Mouse (Mus musculus) neural tube, embryonic 12.5 days (tissue): ENCODE data around the gene Mc3r. TPM values are rescaled to one million over a fixed set of nuclear protein-coding genes. Genes with fewer than 3 reads are reported as not detected.

ENCODE experiments used
- ATAC-seq: fragments of 200-750 bp; cut with Nextera tagmentation; 2 replicates; pipeline ENCODE4 v1.8.0; 2017; ENCODE audit warnings: low read depth, mild to moderate bottlenecking, moderate TSS enrichment, moderate library complexity; ENCODE audit not compliant: low FRiP score
- H3K27ac ChIP-seq: fragments of 300-500 bp; sonication (generic); 2 replicates; pipeline ENCODE4 v1.5.1; 2016
- H3K27me3 ChIP-seq: fragments of 300-500 bp; sonication (generic); replicated peaks from 2 replicates; pipeline ENCODE4 v1.6.1; 2016; ENCODE audit warnings: mild to moderate bottlenecking
- H3K36me3 ChIP-seq: fragments of 300-500 bp; sonication (generic); 2 replicates; pipeline ENCODE4 v1.6.1; 2016; ENCODE audit warnings: mild to moderate bottlenecking
- H3K4me1 ChIP-seq: fragments of 300-500 bp; sonication (generic); 2 replicates; pipeline ENCODE4 v1.6.1; 2016
- H3K4me2 ChIP-seq: fragments of 300-500 bp; sonication (generic); replicated peaks from 2 replicates; pipeline ENCODE4 v1.6.1; 2016; ENCODE audit warnings: mild to moderate bottlenecking
- H3K4me3 ChIP-seq: fragments of 300-500 bp; sonication (generic); 2 replicates; pipeline ENCODE4 v1.5.1; 2016
- H3K9ac ChIP-seq: fragments of 300-500 bp; sonication (generic); 2 replicates; pipeline ENCODE4 v1.6.1; 2016; ENCODE audit warnings: mild to moderate bottlenecking
- H3K9me3 ChIP-seq: fragments of 300-500 bp; sonication (generic); 2 replicates; pipeline ENCODE4 v1.6.1; 2016; ENCODE audit warnings: mild to moderate bottlenecking
- WGBS: fragments of 180-500 bp; shearing (Covaris S2); methylation state at CpG from one replicate; pipeline ENCODE4 v1.1.7; 2016; 5-methylcytosine and 5-hydroxymethylcytosine counted together
- polyA plus RNA-seq: library from polyadenylated mRNA; unstranded; fragments of >200 nt; fragmentation: Nextera tagmentation; extraction: Ambion mirVana; gene quantifications from 2 replicates; pipeline ENCODE4 v1.2.1, GENCODE M21; 2016

Gene Mc3r
- polyA plus RNA-seq, 1 experiment from 2014 or later = not detected

GRCm38 (mm10) chr2:172222891-172223290, 25.4 kb upstream of the Mc3r start:
- Histone ChIP-seq H3K4me1 (no peaks in the 10 kb centered on the region), H3K4me2 (no peak overlapping the region), H3K27ac (no peak overlapping the region), H3K9me3 (no peaks in the 10 kb centered on the region), H3K27me3 (no peaks in the 10 kb centered on the region; the same call in 1 of the 2 replicates), H3K36me3 (no peaks in the 10 kb centered on the region), H3K4me3 (no peak overlapping the region), H3K9ac (no peak overlapping the region)
- ATAC-seq = no peak
- 85% methylated on average over 7 of the region's 7 CpGs for WGBS

GRCm38 (mm10) chr2:172223451-172224200, 24.7 kb upstream of the Mc3r start:
- no peak for ATAC-seq
- WGBS = 87% methylated on average over 8 of the region's 8 CpGs
- no peaks in the 10 kb centered on the region for H3K4me1 ChIP-seq

GRCm38 (mm10) chr2:172226945-172227344, 21.3 kb upstream of the Mc3r start:
- no peak overlapping the region for H3K9ac ChIP-seq
- no peaks in the 10 kb centered on the region for H3K4me1 ChIP-seq
- no peak overlapping the region for H3K27ac ChIP-seq
- no peaks in the 10 kb centered on the region; the same call in 1 of the 2 replicates for H3K27me3 ChIP-seq
- no peak overlapping the region for H3K4me2 ChIP-seq
- no peak; the same call in 1 of the 2 replicates for ATAC-seq
- 48% methylated on average over 7 of the region's 7 CpGs for WGBS
- no peaks in the 10 kb centered on the region for H3K36me3 ChIP-seq
- H3K4me3 ChIP-seq = no peak overlapping the region
- no peaks in the 10 kb centered on the region for H3K9me3 ChIP-seq

More at GRCm38 (mm10) chr2:172223451-172224200, 24.7 kb upstream of the Mc3r start:
- H3K9ac ChIP-seq = no peak overlapping the region
- H3K4me2 ChIP-seq = no peak overlapping the region
- no peak overlapping the region for H3K27ac ChIP-seq
- H3K9me3 ChIP-seq = no peaks in the 10 kb centered on the region
- H3K27me3 ChIP-seq = no peaks in the 10 kb centered on the region; the same call in 1 of the 2 replicates
- no peaks in the 10 kb centered on the region for H3K36me3 ChIP-seq
- no peak overlapping the region for H3K4me3 ChIP-seq

GRCm38 (mm10) chr2:172227808-172228207, 20.5 kb upstream of the Mc3r start:
- Histone ChIP-seq H3K9ac (no peak overlapping the region), H3K9me3 (no peaks in the 10 kb centered on the region), H3K4me3 (no peak overlapping the region), H3K27me3 (no peaks in the 10 kb centered on the region), H3K36me3 (no peaks in the 10 kb centered on the region), H3K4me2 (no peak overlapping the region), H3K27ac (no peak overlapping the region), H3K4me1 (no peaks in the 10 kb centered on the region)
- ATAC-seq = no peak
- 97% methylated on average over 3 of the region's 3 CpGs for WGBS

- no peak overlapping the region for H3K27ac ChIP-seq
- no peak overlapping the region for H3K4me2 ChIP-seq
- H3K9me3 ChIP-seq = no peaks in the 10 kb centered on the region
- no peaks in the 10 kb centered on the region for H3K27me3 ChIP-seq
- H3K4me1 ChIP-seq = no peaks in the 10 kb centered on the region
- no peak overlapping the region for H3K4me3 ChIP-seq
- H3K9ac ChIP-seq = no peak overlapping the region
- no peaks in the 10 kb centered on the region for H3K36me3 ChIP-seq
- no peak for ATAC-seq
- 70% methylated on average over 3 of the region's 3 CpGs for WGBS
These were observed 19.1 kb upstream of the Mc3r start for GRCm38 (mm10) chr2:172229190-172229589.

- no peaks in the 10 kb centered on the region for H3K36me3 ChIP-seq
- H3K9ac ChIP-seq = no peak overlapping the region
- no peak overlapping the region for H3K4me2 ChIP-seq
- no peaks in the 10 kb centered on the region for H3K9me3 ChIP-seq
- H3K4me3 ChIP-seq = no peak overlapping the region
- no peak for ATAC-seq
- H3K27me3 ChIP-seq = no peaks in the 10 kb centered on the region
- no peaks in the 10 kb centered on the region for H3K4me1 ChIP-seq
- WGBS = 58% methylated on average over 4 of the region's 4 CpGs
- H3K27ac ChIP-seq = no peak overlapping the region
These were observed 18.2 kb upstream of the Mc3r start for GRCm38 (mm10) chr2:172230126-172230525.

- H3K36me3 ChIP-seq = no peaks in the 10 kb centered on the region
- no peaks in the 10 kb centered on the region for H3K27me3 ChIP-seq
- H3K9ac ChIP-seq = no peak overlapping the region
- no peak overlapping the region for H3K4me3 ChIP-seq
- H3K4me2 ChIP-seq = no peak overlapping the region
- 86% methylated on average over 5 of the region's 5 CpGs for WGBS
- H3K27ac ChIP-seq = no peak overlapping the region
- H3K4me1 ChIP-seq = no peaks in the 10 kb centered on the region
- H3K9me3 ChIP-seq = no peaks in the 10 kb centered on the region
- ATAC-seq = no peak
These were observed 10.1 kb upstream of the Mc3r start for GRCm38 (mm10) chr2:172238220-172238619.

- ATAC-seq = no peak
- H3K27me3 ChIP-seq = no peaks in the 10 kb centered on the region
- H3K9ac ChIP-seq = no peak overlapping the region
- H3K4me2 ChIP-seq = no peak overlapping the region
- H3K4me1 ChIP-seq = no peaks in the 10 kb centered on the region
- no peaks in the 10 kb centered on the region for H3K9me3 ChIP-seq
- H3K27ac ChIP-seq = no peak overlapping the region
- WGBS = 23% methylated on average over 5 of the region's 5 CpGs
- no peaks in the 10 kb centered on the region for H3K36me3 ChIP-seq
- H3K4me3 ChIP-seq = no peak overlapping the region
These were observed 7.3 kb upstream of the Mc3r start for GRCm38 (mm10) chr2:172241031-172241430.

- Histone ChIP-seq H3K27me3 (no peaks in the 10 kb centered on the region; the same call in 1 of the 2 replicates), H3K4me2 (no peak overlapping the region), H3K4me3 (no peak overlapping the region), H3K27ac (no peak overlapping the region), H3K9ac (no peak overlapping the region), H3K4me1 (peaks cover 7% of the 10 kb centered on the region; the same call in 1 of the 2 replicates), H3K36me3 (no peaks in the 10 kb centered on the region), H3K9me3 (no peaks in the 10 kb centered on the region)
- WGBS = 74% methylated on average over 8 of the region's 8 CpGs
- ATAC-seq = no peak
These were observed 2.8 kb upstream of the Mc3r start for GRCm38 (mm10) chr2:172245497-172245896.

GRCm38 (mm10) chr2:172249336-172249735, 1.0 kb downstream of the Mc3r start:
- Histone ChIP-seq H3K4me1 (peaks cover 7% of the 10 kb centered on the region; the same call in 1 of the 2 replicates), H3K9me3 (no peaks in the 10 kb centered on the region), H3K27ac (no peak overlapping the region), H3K4me3 (no peak overlapping the region), H3K27me3 (no peaks in the 10 kb centered on the region; the same call in 1 of the 2 replicates), H3K36me3 (no peaks in the 10 kb centered on the region), H3K9ac (no peak overlapping the region), H3K4me2 (no peak overlapping the region)
- 82% methylated on average over 14 of the region's 14 CpGs for WGBS
- no peak for ATAC-seq

GRCm38 (mm10) chr2:172256418-172256817, 8.1 kb downstream of the Mc3r start:
- ATAC-seq = no peak
- no peak overlapping the region for H3K4me3 ChIP-seq
- H3K27ac ChIP-seq = no peak overlapping the region
- 78% methylated on average over 6 of the region's 6 CpGs for WGBS
- 0 out of 2 replicates have a peak, but pooled peaks cover 3% of the 10 kb centered on the region for H3K4me1 ChIP-seq
- no peaks in the 10 kb centered on the region for H3K27me3 ChIP-seq
- no peak overlapping the region for H3K4me2 ChIP-seq
- no peaks in the 10 kb centered on the region for H3K36me3 ChIP-seq
- no peaks in the 10 kb centered on the region for H3K9me3 ChIP-seq
- H3K9ac ChIP-seq = no peak overlapping the region

- no peak for ATAC-seq
- 0 out of 2 replicates have a peak, but pooled peaks cover 3% of the 10 kb centered on the region for H3K4me1 ChIP-seq
- no peaks in the 10 kb centered on the region for H3K27me3 ChIP-seq
- no peak overlapping the region for H3K9ac ChIP-seq
- no peak overlapping the region for H3K27ac ChIP-seq
- H3K4me2 ChIP-seq = no peak overlapping the region
- no peaks in the 10 kb centered on the region for H3K9me3 ChIP-seq
- no peak overlapping the region for H3K4me3 ChIP-seq
- no peaks in the 10 kb centered on the region for H3K36me3 ChIP-seq
- WGBS = 90% methylated on average over 5 of the region's 5 CpGs
These were observed 8.7 kb downstream of the Mc3r start for GRCm38 (mm10) chr2:172256956-172257355.
